ENCODE assay signal across 8 mouse cellular contexts in genomic region chr8:72919182-72919902, GRCm38 (mm10).
DNase-seq lines count a peak whose midpoint lies in the region; ATAC-seq and TF ChIP-seq lines count a peak whose summit lies in the region.
"Had no signal": no experiment of that assay in that cellular context is flagged by ENCODE, and none has a peak within 500 bp of the region (broad histone marks: within the 10 kb centered on the region; RNA-seq: fewer than 3 reads in every experiment).

No protein-coding gene starts in this region.

- 57% methylated on average over 2 of the region's 2 CpGs for WGBS in heart, embryonic 12.5 days
- WGBS in hindbrain, embryonic 16.5 days, result 23% methylated on average over 2 of the region's 2 CpGs

- no peak overlapping the region for H3K4me3 ChIP-seq in heart, embryonic 12.5 days
- H3K4me3 ChIP-seq in hindbrain, embryonic 16.5 days (ENCODE audit: low read length), result no peak overlapping the region
- H3K4me3 ChIP-seq: limb, embryonic 15.5 days had no signal

- no peak for DNase-seq in heart, adult 9 months (ENCODE audit: low spot score in 2 of 2)
- peak; percentile 6 for DNase-seq in Muller cell, postnatal 12 days (ENCODE audit: inconsistent ontology term)
- DNase-seq in brain, embryonic 14.5 days (ENCODE audit: low read depth), result peak; percentile 68
- DNase-seq in urinary bladder, postnatal 4 days (ENCODE audit: low spot score in 2 of 2), result no peak

- TF ChIP-seq POLR2A in brain, embryonic 14.5 days (IDR thresholded peaks at IDR 0.05; ENCODE audit: borderline replicate concordance, extremely low read depth, insufficient read depth, insufficient read length, poor library complexity, severe bottlenecking), result no peak

- no peak overlapping the region for H3K9ac ChIP-seq in heart, embryonic 12.5 days
- H3K9ac ChIP-seq in hindbrain, embryonic 16.5 days (ENCODE audit: low read depth, low read length), result no peak overlapping the region
- H3K9ac ChIP-seq: limb, embryonic 15.5 days had no signal

- peak; percentile 29; the same call in 1 of the 2 replicates for ATAC-seq in heart, embryonic 12.5 days (ENCODE audit: insufficient number of reproducible peaks, low FRiP score)
- peak; percentile 75 for ATAC-seq in hindbrain, embryonic 16.5 days
- ATAC-seq in megakaryocyte, adult 5-6 weeks (ENCODE audit: poor library complexity, severe bottlenecking), result no peak

- H3K27ac ChIP-seq in heart, embryonic 12.5 days (ENCODE audit: poor library complexity, severe bottlenecking), result peak overlapping the region; percentile 82
- H3K27ac ChIP-seq in hindbrain, embryonic 16.5 days (ENCODE audit: low read depth, low read length), result no peak overlapping the region
- H3K27ac ChIP-seq: limb, embryonic 15.5 days had no signal

- 0 out of 2 replicates have a peak overlapping the region, but pooled peaks have one; percentile 6 for H3K4me2 ChIP-seq in heart, embryonic 12.5 days
- no peak overlapping the region for H3K4me2 ChIP-seq in hindbrain, embryonic 16.5 days (ENCODE audit: low read length)
- H3K4me2 ChIP-seq: limb, embryonic 15.5 days had no signal

- H3K36me3 ChIP-seq in heart, embryonic 12.5 days, result no peaks in the 10 kb centered on the region
- H3K36me3 ChIP-seq in hindbrain, embryonic 16.5 days (ENCODE audit: control insufficient read depth, insufficient read depth, low read length), result no peaks in the 10 kb centered on the region
- H3K36me3 ChIP-seq: limb, embryonic 15.5 days had no signal

- H3K9me3 ChIP-seq in heart, embryonic 12.5 days (replicated peaks), result no peaks in the 10 kb centered on the region
- H3K9me3 ChIP-seq in hindbrain, embryonic 16.5 days (ENCODE audit: control insufficient read depth, low read length), result no peaks in the 10 kb centered on the region; the same call in 1 of the 2 replicates
- H3K9me3 ChIP-seq: limb, embryonic 15.5 days had no signal

- H3K27me3 ChIP-seq in heart, embryonic 12.5 days (replicated peaks), result no peaks in the 10 kb centered on the region
- no peaks in the 10 kb centered on the region for H3K27me3 ChIP-seq in hindbrain, embryonic 16.5 days (replicated peaks; ENCODE audit: control insufficient read depth, insufficient read depth, low read length)
- H3K27me3 ChIP-seq: limb, embryonic 15.5 days had no signal

- H3K4me1 ChIP-seq in heart, embryonic 12.5 days (replicated peaks), result peaks cover 16% of the 10 kb centered on the region
- H3K4me1 ChIP-seq in hindbrain, embryonic 16.5 days (ENCODE audit: control insufficient read depth, insufficient read depth, low read depth, low read length), result peaks cover 7% of the 10 kb centered on the region
- H3K4me1 ChIP-seq: limb, embryonic 15.5 days had no signal

- no peak for TF ChIP-seq CTCF in brain, embryonic 14.5 days (IDR thresholded peaks at IDR 0.05; ENCODE audit: borderline replicate concordance, extremely low read depth, insufficient read depth, insufficient read length)

Comparison
In these comparisons a context has a peak if more than half of its experiments do, and no peak if none do; other contexts are left out.
1. DNase-seq: peak in Muller cell, postnatal 12 days (single experiment) and brain, embryonic 14.5 days (single experiment); none in heart, adult 9 months (0 of 2) and urinary bladder, postnatal 4 days (0 of 2).